Mouse (Mus musculus) kidney, embryonic 15.5 days (tissue): Measurements from ENCODE around the gene Ap2m1. TPM values are rescaled to one million over a fixed set of nuclear protein-coding genes. Genes with fewer than 3 reads are reported as not detected.

Experiments
- ATAC-seq: fragments of 200-750 bp; cut with Nextera tagmentation; replicated peaks from 2 replicates; pipeline ENCODE4 v1.8.0; 2017; ENCODE audit warnings: moderate TSS enrichment; ENCODE audit not compliant: low FRiP score
- H3K27ac ChIP-seq: fragments of 300-500 bp; sonication (generic); 2 replicates; pipeline ENCODE4 v1.5.1; 2015; ENCODE audit warnings: mild to moderate bottlenecking, inconsistent platforms
- H3K27me3 ChIP-seq: fragments of 300-500 bp; sonication (generic); 2 replicates; pipeline ENCODE4 v1.6.1; 2015; ENCODE audit warnings: inconsistent platforms
- H3K36me3 ChIP-seq: fragments of 300-500 bp; sonication (generic); 2 replicates; pipeline ENCODE4 v1.6.1; 2015; ENCODE audit warnings: inconsistent platforms
- H3K4me1 ChIP-seq: fragments of 300-500 bp; sonication (generic); 2 replicates; pipeline ENCODE4 v1.6.1; 2015; ENCODE audit warnings: inconsistent platforms
- H3K4me2 ChIP-seq: fragments of 300-500 bp; sonication (generic); 2 replicates; pipeline ENCODE4 v1.6.1; 2015; ENCODE audit warnings: moderate library complexity, mild to moderate bottlenecking, inconsistent platforms
- H3K4me3 ChIP-seq: fragments of 300-500 bp; sonication (generic); replicated peaks from 2 replicates; pipeline ENCODE4 v1.5.1; 2015; ENCODE audit warnings: mild to moderate bottlenecking, inconsistent platforms
- H3K9ac ChIP-seq: fragments of 300-500 bp; sonication (generic); 2 replicates; pipeline ENCODE4 v1.6.1; 2015; ENCODE audit warnings: mild to moderate bottlenecking, inconsistent platforms
- H3K9me3 ChIP-seq: fragments of 300-500 bp; sonication (generic); replicated peaks from 2 replicates; pipeline ENCODE4 v1.6.1; 2016; ENCODE audit warnings: inconsistent platforms
- WGBS: fragments of 180-500 bp; shearing (Covaris S2); methylation state at CpG from one replicate; pipeline ENCODE4 v1.1.7; 2015; ENCODE audit warnings: mixed read lengths; 5-methylcytosine and 5-hydroxymethylcytosine counted together
- polyA plus RNA-seq: library from polyadenylated mRNA; unstranded; fragments of >200 nt; fragmentation: Nextera tagmentation; extraction: Ambion mirVana; gene quantifications from 2 replicates; pipeline ENCODE4 v1.2.1, GENCODE M21; 2015

The Ap2m1 gene
- polyA plus RNA-seq, 1 experiment from 2014 or later: 651 TPM

DNA sequence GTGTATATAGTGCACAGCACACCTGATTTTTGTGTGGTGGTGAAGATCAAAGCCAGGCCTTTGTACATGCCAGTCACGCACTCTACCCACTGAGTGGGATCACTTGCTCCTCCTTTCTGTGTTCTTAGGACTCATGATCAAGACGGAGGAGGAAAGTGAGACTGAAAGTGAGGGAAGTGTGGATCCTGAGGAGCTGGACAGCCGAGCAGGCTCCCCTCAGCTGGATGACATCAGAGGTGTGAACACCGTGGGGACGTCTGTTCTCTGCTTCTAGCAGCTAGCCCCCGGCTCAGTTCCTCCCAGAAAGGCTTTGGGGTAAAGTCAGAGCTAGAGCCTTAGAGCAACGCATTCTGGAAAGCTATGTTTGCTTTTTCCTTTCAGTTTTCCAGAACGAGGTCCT is 29.3 kb upstream of the Ap2m1 start:
- WGBS: 81% methylated on average over 8 of the region's 8 CpGs
- Histone ChIP-seq H3K27me3 (no peaks in the 10 kb centered on the region), H3K4me2 (no peak overlapping the region), H3K4me3 (no peak overlapping the region), H3K9ac (no peak overlapping the region), H3K4me1 (no peaks in the 10 kb centered on the region), H3K9me3 (no peaks in the 10 kb centered on the region), H3K36me3 (peaks cover 100% of the 10 kb centered on the region), H3K27ac (no peak overlapping the region)
- no peak for ATAC-seq

DNA sequence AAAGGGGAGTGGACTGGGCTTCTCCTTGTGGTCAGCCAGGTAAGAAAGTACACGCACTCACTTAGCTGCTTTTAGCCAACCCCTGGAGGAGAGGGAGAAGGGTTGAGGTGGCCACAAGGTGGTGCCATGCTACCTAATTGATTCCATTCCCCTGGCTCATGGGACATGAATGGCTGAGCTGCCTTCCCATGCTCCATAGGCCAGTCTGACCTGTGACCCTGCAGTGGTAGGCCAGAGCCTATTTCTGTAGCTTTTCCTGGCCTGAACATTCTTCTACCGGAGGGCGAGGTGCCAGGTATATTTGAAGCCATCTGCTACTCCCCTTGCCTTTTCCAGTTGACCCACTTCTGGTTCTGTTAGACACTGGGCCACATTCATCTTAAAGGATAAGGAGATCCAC is 25.9 kb upstream of the Ap2m1 start:
- Histone ChIP-seq H3K36me3 (peaks cover 74% of the 10 kb centered on the region), H3K27ac (no peak overlapping the region), H3K4me3 (no peak overlapping the region), H3K27me3 (no peaks in the 10 kb centered on the region), H3K4me2 (no peak overlapping the region), H3K9ac (no peak overlapping the region), H3K9me3 (no peaks in the 10 kb centered on the region), H3K4me1 (no peaks in the 10 kb centered on the region)
- WGBS: 83% methylated on average over 3 of the region's 3 CpGs
- peak; percentile 66; the same call in 1 of the 2 replicates for ATAC-seq

DNA sequence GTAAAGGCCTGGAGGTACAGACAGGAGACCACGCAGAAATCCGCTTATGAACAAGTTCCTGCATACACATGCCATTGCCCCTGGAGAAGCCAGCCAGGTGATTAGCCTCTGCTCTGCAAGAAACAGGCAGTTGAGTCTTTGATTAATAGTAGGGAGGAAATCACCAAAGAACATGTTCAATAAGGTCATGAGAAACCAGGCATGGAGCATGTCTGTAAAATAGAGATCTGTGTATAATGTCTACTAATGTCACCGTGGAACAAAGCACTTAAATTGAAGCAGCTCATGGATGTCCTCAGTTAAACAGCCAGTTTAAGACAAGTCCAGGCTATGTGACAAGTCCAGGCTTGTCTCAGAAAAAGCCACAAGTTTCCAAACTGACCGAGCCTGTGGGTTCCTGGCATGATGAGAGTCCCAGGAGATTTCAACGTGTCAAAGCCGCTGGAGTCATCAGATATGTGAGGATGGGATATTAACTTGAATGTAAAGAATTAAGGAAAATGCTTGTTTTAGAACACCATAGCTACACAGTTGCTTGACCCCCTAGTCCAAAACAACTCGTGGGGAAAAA is 23.9 kb upstream of the Ap2m1 start:
- no peak overlapping the region for H3K4me3 ChIP-seq
- no peak overlapping the region for H3K9ac ChIP-seq
- no peaks in the 10 kb centered on the region for H3K27me3 ChIP-seq
- H3K4me1 ChIP-seq: no peaks in the 10 kb centered on the region
- WGBS: 93% methylated on average over 7 of the region's 7 CpGs
- peaks cover 54% of the 10 kb centered on the region for H3K36me3 ChIP-seq
- no peak overlapping the region for H3K4me2 ChIP-seq
- no peak overlapping the region for H3K27ac ChIP-seq
- no peaks in the 10 kb centered on the region for H3K9me3 ChIP-seq
- ATAC-seq: no peak

DNA sequence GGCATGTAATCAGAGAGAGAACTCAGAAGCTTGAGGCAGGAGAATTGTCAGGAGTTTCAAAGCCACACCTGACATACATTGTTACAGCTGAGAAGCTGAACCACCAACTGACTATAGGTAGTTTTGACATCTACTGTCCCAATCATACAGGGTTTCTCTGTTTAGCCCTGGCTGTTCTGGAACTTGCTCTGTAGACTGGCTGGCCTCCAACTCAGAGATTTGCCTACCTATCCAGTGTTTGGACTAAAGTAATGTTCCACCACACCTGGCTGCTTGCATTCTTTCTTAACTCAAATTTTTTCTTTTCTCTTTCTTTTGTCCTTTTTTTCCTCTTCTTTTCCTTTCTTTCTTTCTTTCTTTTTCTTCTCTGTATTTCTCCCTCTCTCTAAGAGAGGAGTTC is 19.2 kb upstream of the Ap2m1 start:
- ATAC-seq: no peak
- Histone ChIP-seq H3K36me3 (peaks cover 25% of the 10 kb centered on the region), H3K27me3 (no peaks in the 10 kb centered on the region), H3K4me2 (peak overlapping the region; percentile 85), H3K9ac (peak overlapping the region; percentile 87), H3K27ac (peak overlapping the region; percentile 90), H3K9me3 (no peaks in the 10 kb centered on the region), H3K4me1 (peaks cover 13% of the 10 kb centered on the region), H3K4me3 (peak overlapping the region; percentile 68)

DNA sequence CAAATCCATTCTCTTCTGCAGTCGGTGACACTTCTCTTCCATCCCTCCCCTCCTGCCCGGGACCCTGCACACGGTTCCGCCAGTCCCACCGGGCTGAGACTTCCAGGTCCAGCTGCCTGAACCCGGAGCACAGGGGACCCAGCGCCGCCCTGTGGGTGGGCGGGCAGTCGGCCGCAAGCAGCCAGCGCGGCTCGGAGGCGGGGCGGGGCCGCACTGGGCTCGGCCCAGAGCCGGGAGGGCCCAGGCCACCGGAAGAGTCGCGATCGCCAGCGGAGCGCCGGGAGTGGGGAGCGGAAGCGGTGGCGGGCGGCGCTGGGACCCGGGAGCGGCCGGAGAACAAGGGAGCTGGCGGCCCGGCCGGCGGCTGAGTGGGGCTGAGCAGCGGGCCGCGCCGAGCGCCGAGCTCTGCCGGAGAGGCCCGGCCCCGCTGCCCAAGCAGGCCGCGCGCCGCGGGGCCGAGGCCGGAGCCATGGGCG is 18.5 kb upstream of the Ap2m1 start, which contains the start of gene Dvl3:
Dvl3 (plus strand) TSS at position 257 of the 476 bp plus-strand sequence.
- peaks cover 13% of the 10 kb centered on the region for H3K4me1 ChIP-seq
- ATAC-seq: peak; percentile 98
- under 1% methylated on average over 53 of the region's 55 CpGs for WGBS
- peaks cover 25% of the 10 kb centered on the region for H3K36me3 ChIP-seq
- peak within 1 kb of the TSS; percentile 87 for H3K9ac ChIP-seq
- peak within 1 kb of the TSS; percentile 90 for H3K27ac ChIP-seq
- no peaks in the 10 kb centered on the region for H3K9me3 ChIP-seq
- peak within 1 kb of the TSS; percentile 85 for H3K4me2 ChIP-seq
- peak within 1 kb of the TSS; percentile 68 for H3K4me3 ChIP-seq
- no peaks in the 10 kb centered on the region for H3K27me3 ChIP-seq

DNA sequence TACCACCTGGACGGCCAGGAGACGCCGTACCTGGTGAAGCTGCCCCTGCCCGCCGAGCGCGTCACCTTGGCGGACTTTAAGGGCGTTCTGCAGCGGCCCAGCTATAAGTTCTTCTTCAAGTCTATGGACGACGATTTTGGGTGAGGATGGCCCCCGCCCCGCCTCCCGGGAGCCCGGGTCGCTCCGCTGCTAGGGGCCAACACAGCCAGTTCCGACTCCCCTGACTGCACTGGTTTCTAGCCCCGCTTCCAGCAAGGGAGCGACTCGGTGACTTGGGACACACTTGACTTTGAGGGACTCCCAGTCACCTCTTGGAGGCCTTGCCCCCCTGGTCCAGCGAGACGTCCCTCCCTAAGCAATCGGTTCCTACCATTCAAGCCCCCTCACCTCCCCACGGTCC is 18.1 kb upstream of the Ap2m1 start:
- WGBS: 0% methylated on average over 26 of the region's 26 CpGs
- ATAC-seq: peak; percentile 30; the same call in 1 of the 2 replicates
- H3K9ac ChIP-seq: peak overlapping the region; percentile 87
- peak overlapping the region; percentile 90 for H3K27ac ChIP-seq
- H3K4me1 ChIP-seq: peaks cover 13% of the 10 kb centered on the region
- no peaks in the 10 kb centered on the region for H3K9me3 ChIP-seq
- peak overlapping the region; percentile 85 for H3K4me2 ChIP-seq
- H3K36me3 ChIP-seq: peaks cover 29% of the 10 kb centered on the region
- peak overlapping the region; percentile 68 for H3K4me3 ChIP-seq
- H3K27me3 ChIP-seq: no peaks in the 10 kb centered on the region

DNA sequence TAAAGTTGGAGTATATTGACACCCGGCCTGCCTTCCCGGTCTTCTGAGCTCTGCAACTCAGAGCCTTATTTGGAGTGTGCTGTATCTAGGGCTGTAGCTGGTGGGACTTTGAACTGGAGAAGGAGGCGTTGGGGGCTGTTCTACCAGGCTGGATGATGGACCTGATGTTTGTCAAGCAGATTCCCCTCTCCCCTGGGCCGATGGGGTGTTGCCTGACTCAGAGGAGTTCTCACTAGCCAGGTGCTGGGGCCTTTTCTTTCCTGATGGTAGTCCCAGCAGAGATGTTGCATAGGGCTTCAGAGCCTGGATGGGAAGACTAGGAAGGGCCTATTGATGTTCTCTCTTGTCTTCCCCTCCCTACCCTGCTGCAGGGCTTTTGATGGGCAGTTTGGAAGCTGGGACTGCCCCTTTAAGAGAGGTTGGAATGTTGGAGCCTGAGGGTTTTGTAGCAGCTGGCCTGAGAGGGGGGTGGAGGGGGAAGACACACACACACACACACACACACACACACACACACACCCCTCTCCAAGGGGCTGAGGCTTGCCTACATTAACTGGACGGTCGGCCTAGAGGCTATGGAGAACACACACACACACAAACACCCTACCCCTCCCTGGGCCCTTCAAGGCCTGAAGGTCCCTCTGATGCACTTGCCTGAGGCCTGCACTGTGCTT is 17.4 kb upstream of the Ap2m1 start:
- peak overlapping the region; percentile 68 for H3K4me3 ChIP-seq
- H3K9me3 ChIP-seq: no peaks in the 10 kb centered on the region
- ATAC-seq: peak; percentile 29
- peak overlapping the region; percentile 90 for H3K27ac ChIP-seq
- peaks cover 13% of the 10 kb centered on the region for H3K4me1 ChIP-seq
- H3K9ac ChIP-seq: peak overlapping the region; percentile 87
- H3K4me2 ChIP-seq: peak overlapping the region; percentile 85
- H3K27me3 ChIP-seq: no peaks in the 10 kb centered on the region
- H3K36me3 ChIP-seq: peaks cover 30% of the 10 kb centered on the region
- 4% methylated on average over 6 of the region's 6 CpGs for WGBS

- Histone ChIP-seq H3K4me1 (peaks cover 4% of the 10 kb centered on the region), H3K4me2 (no peak overlapping the region), H3K27ac (no peak overlapping the region), H3K36me3 (peaks cover 89% of the 10 kb centered on the region), H3K4me3 (no peak overlapping the region), H3K27me3 (no peaks in the 10 kb centered on the region), H3K9ac (no peak overlapping the region), H3K9me3 (no peaks in the 10 kb centered on the region)
- 82% methylated on average over 10 of the region's 10 CpGs for WGBS
- ATAC-seq: no peak
Observed at GRCm38 (mm10) chr16:20523886-20524285, 11.4 kb upstream of the Ap2m1 start.

DNA sequence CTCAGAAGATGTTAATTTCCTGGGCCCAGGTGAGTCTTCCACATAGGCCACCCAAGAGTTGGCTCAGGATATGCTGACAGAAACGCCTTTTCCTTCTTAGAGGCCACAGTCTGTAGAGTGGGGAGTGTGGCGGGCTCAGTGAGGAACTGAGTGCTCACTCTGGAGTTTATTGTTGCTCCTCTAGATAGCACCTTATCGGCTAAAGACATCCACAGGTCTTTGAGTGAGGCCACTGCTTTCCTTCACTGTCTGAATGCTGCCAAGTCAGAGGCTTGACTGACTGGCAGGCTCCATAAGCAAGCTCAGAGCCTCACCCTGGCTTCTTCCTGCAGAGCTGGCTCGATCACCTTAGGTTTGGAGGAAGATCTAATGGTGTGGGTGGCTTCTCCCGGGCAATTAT is 6.5 kb upstream of the Ap2m1 start:
- Histone ChIP-seq H3K27me3 (no peaks in the 10 kb centered on the region), H3K4me1 (no peaks in the 10 kb centered on the region), H3K9me3 (no peaks in the 10 kb centered on the region), H3K4me3 (no peak overlapping the region), H3K9ac (no peak overlapping the region), H3K36me3 (peaks cover 97% of the 10 kb centered on the region), H3K27ac (no peak overlapping the region), H3K4me2 (no peak overlapping the region)
- 95% methylated on average over 5 of the region's 5 CpGs for WGBS
- ATAC-seq: no peak

DNA sequence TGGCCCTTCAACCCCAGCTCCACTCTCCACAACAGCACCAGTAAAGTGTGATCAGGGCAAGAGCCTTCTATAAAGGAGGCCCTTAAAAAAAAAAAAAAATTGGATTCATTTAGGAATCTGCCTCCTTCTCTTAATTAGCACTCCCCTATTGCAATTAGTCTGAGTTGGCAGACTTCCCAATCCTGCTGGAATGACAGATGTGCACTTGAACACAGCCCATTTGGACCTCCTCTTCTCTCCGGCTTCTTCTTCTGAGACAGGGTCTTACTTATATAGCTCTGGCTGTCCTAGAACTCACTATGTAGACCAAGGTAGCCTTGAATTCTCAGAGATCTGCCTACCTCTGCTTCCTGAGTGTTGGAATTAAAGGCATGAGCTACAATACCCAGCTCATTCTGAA is 5.9 kb upstream of the Ap2m1 start:
- Histone ChIP-seq H3K9me3 (no peaks in the 10 kb centered on the region), H3K4me1 (no peaks in the 10 kb centered on the region), H3K4me2 (no peak overlapping the region), H3K9ac (no peak overlapping the region), H3K27me3 (no peaks in the 10 kb centered on the region), H3K27ac (no peak overlapping the region), H3K36me3 (peaks cover 94% of the 10 kb centered on the region), H3K4me3 (no peak overlapping the region)
- 83% methylated on average over 1 of the region's 1 CpGs for WGBS
- no peak for ATAC-seq

DNA sequence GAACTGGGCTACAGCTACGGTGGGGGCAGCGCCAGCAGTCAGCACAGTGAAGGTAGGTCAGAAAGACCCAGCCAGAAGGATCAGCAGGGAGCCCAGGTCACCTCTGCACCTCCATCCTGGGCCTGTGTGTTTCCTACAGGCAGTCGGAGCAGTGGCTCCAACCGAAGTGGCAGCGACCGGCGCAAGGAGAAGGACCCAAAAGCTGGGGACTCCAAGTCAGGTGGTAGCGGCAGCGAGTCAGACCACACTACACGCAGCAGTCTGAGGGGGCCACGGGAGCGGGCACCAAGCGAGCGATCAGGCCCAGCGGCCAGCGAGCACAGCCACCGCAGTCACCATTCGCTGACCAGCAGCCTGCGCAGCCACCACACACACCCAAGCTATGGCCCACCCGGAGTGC is 4.3 kb upstream of the Ap2m1 start:
- Histone ChIP-seq H3K27me3 (no peaks in the 10 kb centered on the region), H3K36me3 (peaks cover 79% of the 10 kb centered on the region), H3K9me3 (no peaks in the 10 kb centered on the region), H3K27ac (no peak overlapping the region), H3K4me3 (no peak overlapping the region), H3K9ac (no peak overlapping the region), H3K4me1 (peaks cover under 1% of the 10 kb centered on the region), H3K4me2 (no peak overlapping the region)
- 97% methylated on average over 20 of the region's 20 CpGs for WGBS
- ATAC-seq: no peak

DNA sequence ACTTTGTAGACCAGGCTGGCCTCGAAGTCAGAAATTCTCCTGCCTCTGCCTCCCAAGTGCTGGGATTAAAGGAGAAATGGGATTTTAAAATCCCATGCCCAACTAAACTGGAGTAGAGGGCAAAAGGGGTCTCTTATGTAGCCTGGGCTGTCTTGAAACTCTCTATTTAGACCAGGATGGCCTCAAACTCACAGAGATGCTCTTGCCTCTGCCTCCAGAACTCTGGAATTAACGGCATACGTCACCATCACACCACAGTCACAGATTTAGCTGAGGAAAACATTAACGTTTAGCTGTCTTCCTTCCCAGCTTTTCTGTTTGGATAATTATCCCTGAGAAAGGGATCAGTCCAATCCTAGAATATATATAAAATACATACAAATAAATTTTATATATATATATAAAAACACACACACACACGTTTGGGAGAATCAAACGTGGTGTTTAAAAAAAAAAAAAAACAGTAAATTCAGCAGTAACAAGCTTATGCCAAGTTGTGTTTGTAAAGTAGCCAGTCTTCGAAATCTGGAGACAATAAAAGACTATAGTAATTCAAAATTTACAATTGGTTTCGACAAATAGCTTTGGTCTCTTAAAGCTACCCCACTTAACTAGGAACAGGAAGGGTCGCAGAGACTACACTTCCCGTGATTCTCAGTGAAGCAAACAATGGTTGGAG is 522 bp upstream of the Ap2m1 start:
- H3K4me3 ChIP-seq: no peak overlapping the region; the same call in 1 of the 2 replicates
- H3K4me2 ChIP-seq: peak overlapping the region; percentile 40
- no peak for ATAC-seq
- H3K4me1 ChIP-seq: peaks cover 23% of the 10 kb centered on the region
- no peaks in the 10 kb centered on the region for H3K27me3 ChIP-seq
- no peak overlapping the region for H3K9ac ChIP-seq
- peaks cover 64% of the 10 kb centered on the region for H3K36me3 ChIP-seq
- no peaks in the 10 kb centered on the region for H3K9me3 ChIP-seq
- no peak overlapping the region for H3K27ac ChIP-seq
- 48% methylated on average over 10 of the region's 10 CpGs for WGBS
